Mouse (Mus musculus) heart, embryonic 13.5 days (tissue): ENCODE results near the gene Myh4. TPM values are rescaled to one million over a fixed set of nuclear protein-coding genes. Genes with fewer than 3 reads are reported as not detected.

Source experiments
- ATAC-seq: fragments of 200-750 bp; cut with Nextera tagmentation; 2 replicates; pipeline ENCODE4 v1.8.0; 2017; ENCODE audit warnings: moderate TSS enrichment; ENCODE audit not compliant: insufficient number of reproducible peaks, low FRiP score, low TSS enrichment; ENCODE audit errors: extremely low read depth
- H3K27ac ChIP-seq: fragments of 300-500 bp; sonication (generic); replicated peaks from 2 replicates; pipeline ENCODE4 v1.5.1; 2015; ENCODE audit warnings: moderate library complexity, mild to moderate bottlenecking, inconsistent platforms
- H3K27me3 ChIP-seq: fragments of 300-500 bp; sonication (generic); replicated peaks from 2 replicates; pipeline ENCODE4 v1.6.1; 2015; ENCODE audit warnings: mild to moderate bottlenecking, inconsistent platforms
- H3K36me3 ChIP-seq: fragments of 300-500 bp; sonication (generic); 2 replicates; pipeline ENCODE4 v1.6.1; 2015; ENCODE audit warnings: mild to moderate bottlenecking, inconsistent platforms
- H3K4me1 ChIP-seq: fragments of 300-500 bp; sonication (generic); 2 replicates; pipeline ENCODE4 v1.6.1; 2015; ENCODE audit warnings: inconsistent platforms
- H3K4me2 ChIP-seq: fragments of 300-500 bp; sonication (generic); 2 replicates; pipeline ENCODE4 v1.6.1; 2015; ENCODE audit warnings: inconsistent platforms, mild to moderate bottlenecking, moderate library complexity
- H3K4me3 ChIP-seq: fragments of 300-500 bp; sonication (generic); 2 replicates; pipeline ENCODE4 v1.5.1; 2015; ENCODE audit warnings: moderate library complexity, mild to moderate bottlenecking, inconsistent platforms
- H3K9ac ChIP-seq: fragments of 300-500 bp; sonication (generic); 2 replicates; pipeline ENCODE4 v1.6.1; 2015; ENCODE audit warnings: inconsistent platforms, mild to moderate bottlenecking, moderate library complexity
- H3K9me3 ChIP-seq: fragments of 300-500 bp; sonication (generic); 2 replicates; pipeline ENCODE4 v1.6.1; 2016; ENCODE audit warnings: inconsistent platforms
- WGBS: fragments of 180-500 bp; shearing (Covaris S2); methylation state at CpG from one replicate; pipeline ENCODE4 v1.1.7; 2015; ENCODE audit warnings: mixed read lengths; 5-methylcytosine and 5-hydroxymethylcytosine counted together
- polyA plus RNA-seq: library from polyadenylated mRNA; unstranded; fragments of >200 nt; fragmentation: Nextera tagmentation; extraction: Ambion mirVana; gene quantifications from 2 replicates; pipeline ENCODE4 v1.2.1, GENCODE M21; 2015

Gene Myh4
- polyA plus RNA-seq, result not detected in 2 replicates

DNA sequence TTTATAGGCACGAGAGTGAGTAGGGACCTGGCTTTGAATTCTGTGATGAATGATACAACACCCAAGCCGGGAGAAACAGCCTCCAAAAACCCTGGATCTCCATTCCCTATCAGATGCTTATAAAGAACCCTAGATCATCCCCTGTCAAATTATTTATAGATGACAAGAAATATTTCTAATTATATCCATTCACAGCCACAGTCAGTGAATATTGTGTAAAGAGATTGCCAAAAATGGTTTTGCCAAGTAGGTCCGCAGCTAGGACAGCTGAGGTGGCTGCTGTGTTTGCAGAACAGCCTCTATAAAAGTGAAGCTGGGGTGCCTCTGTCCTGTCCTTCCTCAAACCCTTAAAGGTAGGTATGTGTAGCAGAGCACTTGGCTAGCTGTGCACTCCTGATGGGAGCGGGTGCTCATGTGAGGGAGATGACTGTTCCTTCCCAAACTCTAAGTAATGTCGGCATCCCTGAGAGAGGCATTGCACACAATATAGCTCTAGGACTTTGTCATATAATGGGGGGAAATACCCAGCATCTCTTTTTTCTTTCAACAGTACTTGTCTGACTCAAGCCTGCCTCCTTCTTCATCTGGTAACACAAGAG is at the start of gene Myh4:
Gene Myh4 (plus strand): TSS at position 549 of the 599 bp plus-strand sequence.
- no peak for ATAC-seq

DNA sequence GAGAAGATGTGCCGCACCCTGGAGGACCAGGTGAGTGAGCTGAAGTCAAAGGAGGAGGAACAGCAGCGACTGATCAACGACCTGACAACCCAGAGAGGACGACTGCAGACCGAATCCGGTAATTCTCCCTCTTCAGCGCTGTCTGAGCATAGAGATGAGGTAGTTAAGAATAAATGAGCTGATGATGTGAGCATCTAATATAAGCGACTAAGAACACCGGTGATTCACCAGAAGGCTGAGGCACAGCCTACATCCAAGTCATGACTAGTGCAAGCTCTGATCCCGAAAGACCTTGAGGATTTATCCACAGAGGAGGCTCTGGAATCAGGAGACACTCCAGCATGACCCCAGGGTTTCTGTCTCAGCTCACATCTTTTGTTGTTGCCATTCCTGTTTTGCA is 47.5 kb upstream of the Myh4 start:
- no peak for ATAC-seq
- Histone ChIP-seq H3K4me1 (no peaks in the 10 kb centered on the region), H3K27me3 (no peaks in the 10 kb centered on the region), H3K9ac (no peak overlapping the region), H3K36me3 (no peaks in the 10 kb centered on the region), H3K4me2 (no peak overlapping the region), H3K4me3 (no peak overlapping the region), H3K27ac (no peak overlapping the region), H3K9me3 (no peaks in the 10 kb centered on the region)
- 80% methylated on average over 10 of the region's 10 CpGs for WGBS

More for the DNA sequence above, at the start of gene Myh4:
- Histone ChIP-seq H3K9me3 (no peaks in the 10 kb centered on the region), H3K4me1 (no peaks in the 10 kb centered on the region), H3K4me2 (no peak within 1 kb of the TSS), H3K27ac (no peak within 1 kb of the TSS), H3K9ac (no peak within 1 kb of the TSS), H3K4me3 (no peak within 1 kb of the TSS), H3K27me3 (no peaks in the 10 kb centered on the region), H3K36me3 (no peaks in the 10 kb centered on the region)
- 75% methylated on average over 5 of the region's 5 CpGs for WGBS

DNA sequence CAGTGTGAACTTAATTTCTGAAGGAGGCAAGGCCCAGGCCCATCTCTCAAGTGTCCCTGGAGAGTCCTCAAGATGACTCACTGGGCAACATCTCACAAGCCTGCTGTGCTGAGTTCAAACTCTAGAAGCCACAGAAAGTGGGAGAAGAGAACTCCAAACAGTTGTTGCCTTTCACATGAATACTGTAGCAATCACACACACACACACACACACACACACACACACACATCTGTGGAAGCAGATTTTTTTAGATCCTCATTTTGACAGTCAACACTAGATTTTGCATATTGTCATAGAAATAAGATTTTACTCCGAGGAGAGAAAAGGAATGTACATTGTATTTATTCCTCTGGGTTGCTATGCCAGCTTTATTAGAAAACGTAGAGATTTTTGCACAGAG is 47.0 kb upstream of the Myh4 start:
- WGBS, result 75% methylated on average over 2 of the region's 2 CpGs
- Histone ChIP-seq H3K9me3 (no peaks in the 10 kb centered on the region), H3K9ac (no peak overlapping the region), H3K27ac (no peak overlapping the region), H3K4me2 (no peak overlapping the region), H3K27me3 (no peaks in the 10 kb centered on the region), H3K4me1 (no peaks in the 10 kb centered on the region), H3K4me3 (no peak overlapping the region), H3K36me3 (no peaks in the 10 kb centered on the region)
- no peak for ATAC-seq

DNA sequence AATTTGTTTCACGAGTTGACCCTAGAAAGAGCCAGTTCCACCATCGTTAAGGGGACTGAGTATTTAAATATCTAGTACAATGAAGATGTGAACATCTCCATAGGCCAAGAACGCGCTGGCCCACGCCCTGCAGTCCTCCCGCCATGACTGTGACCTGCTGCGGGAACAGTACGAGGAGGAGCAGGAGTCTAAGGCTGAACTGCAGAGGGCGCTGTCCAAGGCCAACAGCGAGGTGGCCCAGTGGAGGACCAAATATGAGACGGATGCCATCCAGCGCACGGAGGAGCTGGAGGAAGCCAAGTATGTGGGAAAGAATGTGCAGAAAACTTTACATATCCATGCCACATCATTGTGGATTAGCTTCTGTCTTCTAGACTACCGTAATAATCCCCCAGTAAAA is 46.3 kb upstream of the Myh4 start:
- Histone ChIP-seq H3K4me1 (no peaks in the 10 kb centered on the region), H3K9me3 (no peaks in the 10 kb centered on the region), H3K9ac (no peak overlapping the region), H3K4me2 (no peak overlapping the region), H3K36me3 (no peaks in the 10 kb centered on the region), H3K4me3 (no peak overlapping the region), H3K27ac (no peak overlapping the region), H3K27me3 (no peaks in the 10 kb centered on the region)
- ATAC-seq, result no peak
- whole genome bisulfite sequencing, result 80% methylated on average over 14 of the region's 14 CpGs

GRCm38 (mm10) chr11:67199321-67199720 is 38.5 kb upstream of the Myh4 start:
- H3K4me1 ChIP-seq, result peaks cover 14% of the 10 kb centered on the region; the same call in 1 of the 2 replicates
- 0 out of 2 replicates have a peak, but pooled peaks cover 4% of the 10 kb centered on the region for H3K27me3 ChIP-seq
- no peak overlapping the region for H3K27ac ChIP-seq
- no peak for ATAC-seq
- no peak overlapping the region for H3K4me3 ChIP-seq
- H3K36me3 ChIP-seq, result no peaks in the 10 kb centered on the region
- no peak overlapping the region for H3K9ac ChIP-seq
- H3K9me3 ChIP-seq, result no peaks in the 10 kb centered on the region
- H3K4me2 ChIP-seq, result no peak overlapping the region
- 27% methylated on average over 1 of the region's 1 CpGs for WGBS

DNA sequence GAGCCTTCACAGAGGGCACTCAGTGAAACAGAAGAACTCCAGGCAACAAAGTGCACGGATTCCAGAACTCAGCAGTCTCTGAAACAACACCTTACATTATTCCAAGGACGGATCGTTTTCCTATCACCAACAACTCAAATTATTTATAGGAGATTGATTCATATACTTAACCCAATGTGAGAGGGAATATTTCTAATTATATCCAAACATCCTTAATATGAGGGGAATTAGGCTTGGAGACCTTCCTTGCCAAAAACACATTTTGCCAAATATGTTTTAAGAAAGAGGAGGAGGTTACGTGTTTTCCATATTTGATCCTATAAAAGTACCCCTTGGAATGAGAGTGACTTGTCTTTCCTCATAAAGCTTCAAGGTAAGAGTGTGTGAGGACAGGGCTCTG is 38.1 kb upstream of the Myh4 start, which contains the start of gene Myh1:
Gene Myh1 (plus strand): TSS at position 301 of the 400 bp plus-strand sequence.
- no peaks in the 10 kb centered on the region for H3K36me3 ChIP-seq
- no peak for ATAC-seq
- 0 out of 2 replicates have a peak, but pooled peaks cover 4% of the 10 kb centered on the region for H3K27me3 ChIP-seq
- H3K4me3 ChIP-seq, result no peak within 1 kb of the TSS
- no peaks in the 10 kb centered on the region for H3K9me3 ChIP-seq
- no peak within 1 kb of the TSS for H3K27ac ChIP-seq
- WGBS, result 63% methylated on average over 4 of the region's 4 CpGs
- no peak within 1 kb of the TSS for H3K4me2 ChIP-seq
- peaks cover 14% of the 10 kb centered on the region; the same call in 1 of the 2 replicates for H3K4me1 ChIP-seq
- no peak within 1 kb of the TSS for H3K9ac ChIP-seq

DNA sequence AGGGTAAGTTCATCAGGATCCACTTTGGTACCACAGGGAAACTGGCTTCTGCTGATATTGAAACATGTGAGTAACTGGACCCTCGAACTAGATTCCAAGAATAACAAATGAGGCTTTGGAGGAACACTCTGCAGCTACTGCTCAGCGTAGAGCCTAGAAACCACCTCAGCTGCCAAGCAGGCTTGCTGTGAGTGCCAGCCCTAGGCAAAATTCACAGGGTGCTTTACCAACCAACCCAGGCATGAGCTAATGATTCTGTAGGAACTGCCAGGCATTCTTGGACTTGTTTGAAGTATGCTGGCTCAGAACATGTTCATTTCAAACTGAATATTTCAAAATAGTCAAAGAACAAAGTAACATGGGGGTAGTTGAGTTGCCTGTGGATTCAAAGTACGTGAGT is 33.1 kb upstream of the Myh4 start:
- Histone ChIP-seq H3K27me3 (0 out of 2 replicates have a peak, but pooled peaks cover 4% of the 10 kb centered on the region), H3K27ac (no peak overlapping the region), H3K4me2 (no peak overlapping the region), H3K9me3 (no peaks in the 10 kb centered on the region), H3K4me1 (peaks cover 14% of the 10 kb centered on the region; the same call in 1 of the 2 replicates), H3K9ac (no peak overlapping the region), H3K36me3 (no peaks in the 10 kb centered on the region), H3K4me3 (no peak overlapping the region)
- no peak for ATAC-seq
- WGBS, result 69% methylated on average over 3 of the region's 3 CpGs

DNA sequence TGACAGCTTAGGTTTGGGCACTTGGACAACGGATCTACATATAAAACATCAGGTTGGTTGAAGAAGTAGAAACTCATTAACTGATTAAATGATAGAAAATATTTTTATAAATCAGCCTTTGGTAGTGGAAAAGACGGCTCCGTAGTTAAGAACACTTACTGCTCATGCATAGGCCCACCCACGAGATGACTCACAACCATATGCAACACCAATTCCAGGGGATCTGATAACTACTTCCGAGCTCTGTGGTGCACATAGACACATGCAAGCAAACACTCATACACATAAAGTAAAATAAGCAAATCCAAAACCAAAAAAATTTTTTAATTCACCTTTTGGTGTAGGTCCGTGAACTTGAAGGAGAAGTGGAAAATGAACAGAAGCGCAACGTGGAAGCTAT is 16.0 kb upstream of the Myh4 start:
- Histone ChIP-seq H3K4me1 (no peaks in the 10 kb centered on the region), H3K9ac (no peak overlapping the region), H3K36me3 (no peaks in the 10 kb centered on the region), H3K9me3 (no peaks in the 10 kb centered on the region), H3K27ac (no peak overlapping the region), H3K27me3 (no peaks in the 10 kb centered on the region), H3K4me3 (no peak overlapping the region), H3K4me2 (no peak overlapping the region)
- no peak for ATAC-seq
- 82% methylated on average over 8 of the region's 8 CpGs for WGBS

DNA sequence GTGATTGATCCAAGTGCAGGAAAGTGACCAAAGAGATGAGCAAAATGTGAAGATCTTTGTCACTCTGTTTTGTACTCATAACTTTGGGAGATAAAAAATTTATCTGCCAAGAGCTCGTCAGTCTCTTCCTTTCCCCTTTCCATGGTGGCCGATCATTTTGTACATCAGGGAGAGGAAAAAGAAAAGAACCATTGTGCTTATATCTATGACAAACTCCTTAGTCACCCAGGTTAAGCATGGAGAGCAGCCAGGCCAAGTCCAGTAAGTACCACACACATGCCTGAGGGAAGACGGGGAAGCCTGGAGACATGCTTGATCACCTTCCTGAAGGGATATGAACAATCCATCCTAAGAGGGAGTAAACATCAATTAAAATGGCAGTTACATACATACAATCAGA is 13.4 kb upstream of the Myh4 start:
- no peak for ATAC-seq
- Histone ChIP-seq H3K27me3 (no peaks in the 10 kb centered on the region), H3K9me3 (no peaks in the 10 kb centered on the region), H3K27ac (no peak overlapping the region), H3K4me3 (no peak overlapping the region), H3K9ac (no peak overlapping the region), H3K4me1 (no peaks in the 10 kb centered on the region), H3K36me3 (no peaks in the 10 kb centered on the region), H3K4me2 (no peak overlapping the region)
- WGBS, result 73% methylated on average over 3 of the region's 3 CpGs

GRCm38 (mm10) chr11:67228731-67229130 is 9.1 kb upstream of the Myh4 start:
- Histone ChIP-seq H3K27ac (no peak overlapping the region), H3K4me2 (no peak overlapping the region), H3K4me3 (no peak overlapping the region), H3K9me3 (no peaks in the 10 kb centered on the region), H3K9ac (no peak overlapping the region), H3K27me3 (no peaks in the 10 kb centered on the region), H3K36me3 (no peaks in the 10 kb centered on the region), H3K4me1 (no peaks in the 10 kb centered on the region)
- no peak for ATAC-seq
- WGBS, result 69% methylated on average over 3 of the region's 3 CpGs

DNA sequence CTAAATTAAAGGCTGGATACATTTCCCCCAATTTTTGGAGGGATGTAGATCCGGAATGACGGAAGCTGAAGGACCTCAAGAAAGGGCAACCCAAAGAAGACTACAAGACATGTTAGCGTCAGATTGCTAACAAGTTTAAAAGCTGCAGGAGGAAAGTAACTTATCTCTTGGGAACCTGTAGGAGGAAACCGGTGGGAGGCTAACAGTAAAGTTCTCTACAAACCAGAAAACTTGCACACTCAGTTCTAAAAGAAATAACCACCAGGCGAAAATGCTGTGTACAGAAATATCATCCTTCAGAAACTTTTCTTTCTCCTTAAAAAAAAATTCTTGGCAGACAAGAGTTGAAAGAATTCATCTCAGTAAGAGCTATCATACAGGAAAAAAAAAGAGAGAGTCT is 8.7 kb upstream of the Myh4 start:
- 55% methylated on average over 5 of the region's 5 CpGs for WGBS
- no peaks in the 10 kb centered on the region for H3K36me3 ChIP-seq
- no peak for ATAC-seq
- no peaks in the 10 kb centered on the region for H3K9me3 ChIP-seq
- H3K4me1 ChIP-seq, result no peaks in the 10 kb centered on the region
- no peak overlapping the region for H3K4me2 ChIP-seq
- H3K4me3 ChIP-seq, result no peak overlapping the region
- no peak overlapping the region for H3K27ac ChIP-seq
- H3K9ac ChIP-seq, result no peak overlapping the region
- no peaks in the 10 kb centered on the region for H3K27me3 ChIP-seq

DNA sequence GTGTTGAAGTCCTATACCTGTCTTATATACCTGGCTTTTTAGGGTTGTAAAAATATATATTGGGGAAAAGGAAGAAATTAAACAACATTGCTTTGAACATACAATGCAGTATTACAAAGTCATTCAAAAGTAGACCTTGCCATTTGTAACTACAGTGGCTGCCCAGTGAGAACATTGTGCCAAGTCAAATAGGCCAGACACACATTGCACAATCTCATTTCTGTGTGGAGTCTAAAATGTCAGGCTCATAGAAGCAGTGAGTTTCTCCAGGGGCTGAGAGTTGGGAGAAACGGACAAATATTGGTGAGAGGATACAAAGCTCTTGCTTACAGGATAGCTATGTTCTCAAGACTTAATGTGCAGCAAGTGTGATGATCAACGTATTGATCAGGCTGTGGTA is 7.9 kb upstream of the Myh4 start:
- 75% methylated on average over 2 of the region's 2 CpGs for WGBS
- ATAC-seq, result no peak

More for the DNA sequence above, 7.9 kb upstream of the Myh4 start:
- no peak overlapping the region for H3K4me3 ChIP-seq
- H3K4me2 ChIP-seq, result no peak overlapping the region
- H3K27me3 ChIP-seq, result no peaks in the 10 kb centered on the region
- H3K36me3 ChIP-seq, result no peaks in the 10 kb centered on the region
- H3K9ac ChIP-seq, result no peak overlapping the region
- no peaks in the 10 kb centered on the region for H3K4me1 ChIP-seq
- H3K9me3 ChIP-seq, result no peaks in the 10 kb centered on the region
- no peak overlapping the region for H3K27ac ChIP-seq
